Comparison of ENCODE assay signal across 8 mouse cellular contexts in the genomic region with DNA sequence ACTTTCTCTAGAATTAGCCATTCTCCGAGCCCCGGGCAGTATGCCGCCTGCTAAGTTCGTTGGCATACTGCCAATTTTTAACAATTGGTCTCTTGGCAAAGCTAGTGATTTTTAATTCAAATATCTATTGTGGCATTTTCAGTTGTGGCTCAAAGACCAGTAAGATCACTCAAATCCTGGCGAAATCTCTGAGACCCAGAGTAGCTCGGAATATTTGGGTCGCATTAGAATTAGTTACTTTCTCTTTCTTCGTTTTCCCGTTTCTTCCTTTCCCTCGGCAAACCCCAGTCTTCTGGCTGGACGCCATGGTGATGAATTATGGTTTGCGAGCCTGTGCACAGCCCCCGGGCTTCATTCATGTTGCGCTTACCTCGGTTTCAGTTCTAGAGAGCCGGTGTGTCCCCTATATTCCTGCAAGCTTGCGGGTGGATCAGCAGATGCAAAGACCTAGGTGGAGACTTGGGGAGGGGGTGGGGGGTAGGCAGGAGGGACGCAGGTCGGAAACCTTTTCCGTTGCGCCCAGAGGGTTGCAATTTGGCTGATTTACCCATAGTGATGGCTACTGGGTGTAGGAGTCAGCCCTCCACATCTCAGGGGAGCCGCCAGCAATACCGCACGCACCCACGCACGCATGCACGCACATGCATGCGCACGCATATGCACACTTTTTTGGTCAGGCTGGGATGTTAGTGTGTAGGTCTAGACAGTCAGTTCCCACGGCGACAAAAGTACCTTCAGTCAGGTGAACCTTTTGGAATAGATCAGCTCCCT. TPM values are rescaled to one million over a fixed set of nuclear protein-coding genes. Genes with fewer than 3 reads are reported as not detected.
DNase-seq lines count a peak whose midpoint lies in the region; ATAC-seq and TF ChIP-seq lines count a peak whose summit lies in the region.

No protein-coding gene starts in this region.

- H3K27ac ChIP-seq in cortical plate, adult 2 months (ENCODE audit: insufficient read depth, low read length) = no peak overlapping the region
- no peak overlapping the region for H3K27ac ChIP-seq in heart, embryonic 11.5 days (ENCODE audit: low read depth, low read length)
- peak overlapping the region; percentile 47 for H3K27ac ChIP-seq in kidney, embryonic 15.5 days
- H3K27ac ChIP-seq in liver, embryonic 12.5 days = no peak overlapping the region
- peak overlapping the region; percentile 64; the same call in 1 of the 2 replicates for H3K27ac ChIP-seq in neural tube, embryonic 15.5 days (replicated peaks)

- H3K4me3 ChIP-seq in cortical plate, adult 2 months (ENCODE audit: insufficient read depth, low read length) = peak overlapping the region; percentile 50
- H3K4me3 ChIP-seq in heart, embryonic 11.5 days (ENCODE audit: low read depth, low read length) = peak overlapping the region; percentile 31
- peak overlapping the region; percentile 43 for H3K4me3 ChIP-seq in kidney, embryonic 15.5 days (replicated peaks)
- peak overlapping the region; percentile 2; the same call in 1 of the 2 replicates for H3K4me3 ChIP-seq in liver, embryonic 12.5 days
- H3K4me3 ChIP-seq in neural tube, embryonic 15.5 days (replicated peaks) = peak overlapping the region; percentile 38

- no peaks in the 10 kb centered on the region; the same call in 1 of the 2 replicates for H3K27me3 ChIP-seq in heart, embryonic 11.5 days (ENCODE audit: control insufficient read depth, insufficient read depth, low read length)
- peaks cover 22% of the 10 kb centered on the region for H3K27me3 ChIP-seq in kidney, embryonic 15.5 days
- peaks cover 21% of the 10 kb centered on the region for H3K27me3 ChIP-seq in liver, embryonic 12.5 days (replicated peaks)
- no peaks in the 10 kb centered on the region for H3K27me3 ChIP-seq in neural tube, embryonic 15.5 days (replicated peaks)

- TF ChIP-seq POLR2A in cortical plate, adult 2 months (IDR thresholded peaks at IDR 0.05; ENCODE audit: extremely low read depth, insufficient read depth, low read length) = peak; percentile 58; the same call in 1 of the 2 replicates

- no peaks in the 10 kb centered on the region for H3K36me3 ChIP-seq in heart, embryonic 11.5 days (ENCODE audit: control insufficient read depth, insufficient read depth, low read length)
- no peaks in the 10 kb centered on the region for H3K36me3 ChIP-seq in kidney, embryonic 15.5 days
- no peaks in the 10 kb centered on the region for H3K36me3 ChIP-seq in liver, embryonic 12.5 days
- H3K36me3 ChIP-seq in neural tube, embryonic 15.5 days = no peaks in the 10 kb centered on the region

- DNase-seq in urinary bladder, postnatal 14 days (ENCODE audit: low spot score) = peak; percentile 63
- no peak for DNase-seq in urinary bladder, adult 2 months (ENCODE audit: low spot score)

- peak overlapping the region; percentile 61 for H3K4me2 ChIP-seq in heart, embryonic 11.5 days
- H3K4me2 ChIP-seq in kidney, embryonic 15.5 days = peak overlapping the region; percentile 71
- H3K4me2 ChIP-seq in liver, embryonic 12.5 days = peak overlapping the region; percentile 42
- H3K4me2 ChIP-seq in neural tube, embryonic 15.5 days = peak overlapping the region; percentile 64

- WGBS in heart, embryonic 11.5 days (ENCODE audit: insufficient replicate concordance) = 44% methylated on average over 31 of the region's 31 CpGs
- 33% methylated on average over 31 of the region's 31 CpGs for WGBS in kidney, embryonic 15.5 days
- WGBS in liver, embryonic 12.5 days (ENCODE audit: insufficient replicate concordance) = 45% methylated on average over 31 of the region's 31 CpGs
- WGBS in neural tube, embryonic 15.5 days = 20% methylated on average over 31 of the region's 31 CpGs

- no peak for TF ChIP-seq CTCF in cortical plate, adult 2 months (IDR thresholded peaks at IDR 0.05; ENCODE audit: extremely low read depth, insufficient read depth, low read length)

- peaks cover 3% of the 10 kb centered on the region; the same call in 1 of the 2 replicates for H3K4me1 ChIP-seq in cortical plate, adult 2 months (ENCODE audit: control insufficient read depth, insufficient read depth, low read length)
- no peaks in the 10 kb centered on the region for H3K4me1 ChIP-seq in heart, embryonic 11.5 days (ENCODE audit: control insufficient read depth, insufficient read depth, low read length)
- H3K4me1 ChIP-seq in kidney, embryonic 15.5 days = peaks cover 48% of the 10 kb centered on the region
- no peaks in the 10 kb centered on the region for H3K4me1 ChIP-seq in liver, embryonic 12.5 days
- H3K4me1 ChIP-seq in neural tube, embryonic 15.5 days = peaks cover 41% of the 10 kb centered on the region

- H3K9me3 ChIP-seq in heart, embryonic 11.5 days (replicated peaks; ENCODE audit: control insufficient read depth, low read length) = no peaks in the 10 kb centered on the region
- H3K9me3 ChIP-seq in kidney, embryonic 15.5 days (replicated peaks) = no peaks in the 10 kb centered on the region
- no peaks in the 10 kb centered on the region for H3K9me3 ChIP-seq in liver, embryonic 12.5 days (replicated peaks)
- H3K9me3 ChIP-seq in neural tube, embryonic 15.5 days (replicated peaks) = no peaks in the 10 kb centered on the region

- ATAC-seq in heart, embryonic 11.5 days (replicated peaks; ENCODE audit: insufficient number of reproducible peaks, low FRiP score, low TSS enrichment) = no peak
- ATAC-seq in kidney, embryonic 15.5 days (replicated peaks; ENCODE audit: low FRiP score) = 0 out of 2 replicates have a peak, but pooled peaks have one; percentile 53
- ATAC-seq in liver, embryonic 12.5 days = no peak
- peak; percentile 18; the same call in 1 of the 2 replicates for ATAC-seq in neural tube, embryonic 15.5 days (ENCODE audit: low FRiP score)
- ATAC-seq in megakaryocyte-erythroid progenitor cell, adult 5-6 weeks (replicated peaks; ENCODE audit: low FRiP score, low TSS enrichment, poor library complexity, severe bottlenecking) = no peak

- H3K9ac ChIP-seq in heart, embryonic 11.5 days (ENCODE audit: low read depth, low read length) = no peak overlapping the region
- no peak overlapping the region for H3K9ac ChIP-seq in kidney, embryonic 15.5 days
- no peak overlapping the region for H3K9ac ChIP-seq in liver, embryonic 12.5 days
- peak overlapping the region; percentile 30 for H3K9ac ChIP-seq in neural tube, embryonic 15.5 days (replicated peaks)

RNA-seq across cellular contexts. Expression of a gene that starts 3.6 kb away (rescaled TPM):
- polyA plus RNA-seq in urinary bladder, adult 2 months (2012; rRNA removed) = 0.73 and 1.1 TPM in 2 replicates
- 1.2 and 1.3 TPM in 2 replicates for polyA plus RNA-seq in cortical plate, adult 2 months (2012; rRNA removed)
- 0.92 and 1.7 TPM in 2 replicates for polyA plus RNA-seq in heart, embryonic 11.5 days (2014; fragmentation: Nextera tagmentation; extraction: Ambion mirVana)
- 1.4 and 1.5 TPM in 2 replicates for polyA plus RNA-seq in kidney, embryonic 15.5 days (2015; fragmentation: Nextera tagmentation; extraction: Ambion mirVana)
- 0.15 and 0.28 TPM in 2 replicates for polyA plus RNA-seq in liver, embryonic 12.5 days (2016; fragmentation: Nextera tagmentation; extraction: Ambion mirVana)
- polyA plus RNA-seq in neural tube, embryonic 15.5 days (2015; fragmentation: Nextera tagmentation; extraction: Ambion mirVana) = 7.9 and 9.0 TPM in 2 replicates
- total RNA-seq in megakaryocyte-erythroid progenitor cell, adult 5-6 weeks (2014; fragmentation: Nextera tagmentation) = 1.5 and 7.1 TPM in 2 replicates
- total RNA-seq in megakaryocyte-erythroid progenitor cell, adult 5-6 weeks (2017) = 0.99 and 2.4 TPM in 2 replicates

Comparison
In these comparisons a context has a peak if more than half of its experiments do, and no peak if none do; other contexts are left out.
1. H3K27ac ChIP-seq: peak in kidney, embryonic 15.5 days (single experiment) and neural tube, embryonic 15.5 days (single experiment); none in cortical plate, adult 2 months (single experiment), heart, embryonic 11.5 days (single experiment) and liver, embryonic 12.5 days (single experiment).
2. ATAC-seq: peak in kidney, embryonic 15.5 days (single experiment) and neural tube, embryonic 15.5 days (single experiment); none in heart, embryonic 11.5 days (single experiment), liver, embryonic 12.5 days (single experiment) and megakaryocyte-erythroid progenitor cell, adult 5-6 weeks (single experiment).
3. Peak in every context shown above with its lines, with median percentiles within 50 percentile points of each other: H3K4me3 ChIP-seq and H3K4me2 ChIP-seq.